Mouse (Mus musculus): ENCODE data around the gene Lnx2.

GRCm38 (mm10) chr5:147053071-147053470, 23.3 kb downstream of the Lnx2 start:
- TF ChIP-seq HCFC1 (IDR thresholded peaks at IDR 0.05; ENCODE audit: borderline replicate concordance, insufficient read depth, low read length) (no peak), CHD2 (IDR thresholded peaks at IDR 0.05; ENCODE audit: low read depth, low read length) (no peak)

Measured in ES-E14 (cell line).